Mouse (Mus musculus) lung, embryonic 14.5 days (tissue): ENCODE measurements at regions not wholly inside any gene's neighbourhood (a gene's known extent, or its start where the extent isn't known, plus 50 kb on each side); places are given as distances from the start of the nearest gene placed in this dataset.

Experiments
- ATAC-seq: fragments of 200-750 bp; cut with Nextera tagmentation; 2 replicates; pipeline ENCODE4 v1.8.0; 2017; ENCODE audit warnings: mild to moderate bottlenecking, moderate TSS enrichment, moderate library complexity; ENCODE audit not compliant: insufficient read depth
- DNase-seq: peaks from one replicate; pipeline ENCODE4 v3.0.0-alpha.2; 2015
- H3K27ac ChIP-seq: fragments of 300-500 bp; sonication (generic); 2 replicates; pipeline ENCODE4 v1.5.1; 2014; ENCODE audit warnings: low read depth, mild to moderate bottlenecking, moderate library complexity
- H3K27me3 ChIP-seq: fragments of 300-500 bp; sonication (generic); 2 replicates; pipeline ENCODE4 v1.6.1; 2014; ENCODE audit warnings: low read length, control low read depth; ENCODE audit not compliant: insufficient read depth
- H3K36me3 ChIP-seq: fragments of 300-500 bp; sonication (generic); 2 replicates; pipeline ENCODE4 v1.6.1; 2014; ENCODE audit warnings: control low read depth; ENCODE audit not compliant: insufficient read depth
- H3K4me1 ChIP-seq: fragments of 300-500 bp; sonication (generic); 2 replicates; pipeline ENCODE4 v1.6.1; 2014; ENCODE audit warnings: antibody characterized with exemption, control low read depth; ENCODE audit not compliant: insufficient read depth
- H3K4me2 ChIP-seq: fragments of 300-500 bp; sonication (generic); 2 replicates; pipeline ENCODE4 v1.6.1; 2014; ENCODE audit warnings: mild to moderate bottlenecking
- H3K4me3 ChIP-seq: fragments of 300-500 bp; sonication (generic); 2 replicates; pipeline ENCODE4 v1.5.1; 2014; ENCODE audit warnings: low read depth, low read length
- H3K9ac ChIP-seq: fragments of 300-500 bp; sonication (generic); 2 replicates; pipeline ENCODE4 v1.6.1; 2014
- H3K9me3 ChIP-seq: fragments of 300-500 bp; sonication (generic); 2 replicates; pipeline ENCODE4 v1.6.1; 2016; ENCODE audit warnings: low read depth, low read length, control low read depth
- CTCF ChIP-seq: IDR thresholded peaks from 2 replicates; pipeline ENCODE4 v1.5.1; 2016; ENCODE audit warnings: antibody characterized with exemption, low read depth
- WGBS: fragments of 180-500 bp; shearing (Covaris S2); extraction: QIAGEN DNeasy Blood & Tissue Kit; methylation state at CpG from one replicate; pipeline ENCODE4 v1.1.7; 2014; 5-methylcytosine and 5-hydroxymethylcytosine counted together

DNA sequence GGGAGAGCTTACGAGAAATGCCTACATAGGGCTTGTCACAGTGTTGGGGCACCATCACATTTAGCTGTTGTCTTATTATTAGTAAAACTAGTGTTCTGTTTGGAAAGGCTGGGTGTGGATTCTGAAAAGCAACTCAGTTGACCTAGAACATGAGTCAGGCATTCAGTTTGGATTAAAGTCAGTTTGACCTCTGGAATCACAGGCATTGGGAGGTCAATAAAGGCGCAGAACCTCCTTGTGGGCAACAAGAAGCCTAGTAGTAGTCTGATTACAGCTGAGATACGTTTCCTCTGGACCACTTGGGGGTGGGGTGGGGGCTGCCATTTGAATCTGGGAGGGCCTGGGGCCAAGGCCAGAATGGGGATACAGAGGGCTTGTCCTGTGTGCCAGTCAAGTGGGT is 52.1 kb upstream of the Map3k1 start:
- WGBS = 85% methylated on average over 3 of the region's 3 CpGs
- no peak for ATAC-seq

DNA sequence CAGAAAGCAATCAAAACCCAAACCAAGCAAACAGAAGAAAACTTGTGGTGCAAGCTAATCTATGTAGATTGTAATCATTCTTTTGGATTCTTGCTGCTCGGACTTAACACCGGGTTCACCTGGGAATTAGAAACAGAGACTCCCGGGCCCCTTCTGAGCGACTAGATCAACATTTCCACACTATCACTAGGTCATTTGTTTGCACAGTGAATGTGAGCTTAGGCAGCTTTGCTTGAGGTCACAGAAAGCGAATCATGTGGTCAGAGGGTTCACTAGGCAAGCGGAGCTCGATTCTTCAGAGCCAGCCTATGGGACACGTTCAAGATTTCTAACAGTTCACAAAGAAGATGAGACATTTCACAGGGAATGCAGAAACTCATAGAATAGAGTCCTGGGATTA is 53.5 kb upstream of the Map3k1 start:
- no peak for TF ChIP-seq CTCF
- Histone ChIP-seq H3K9ac (0 out of 2 replicates have a peak overlapping the region, but pooled peaks have one; percentile 9), H3K4me1 (no peaks in the 10 kb centered on the region), H3K27ac (no peak overlapping the region), H3K4me2 (no peak overlapping the region), H3K27me3 (no peaks in the 10 kb centered on the region), H3K4me3 (no peak overlapping the region), H3K9me3 (no peaks in the 10 kb centered on the region), H3K36me3 (no peaks in the 10 kb centered on the region)
- ATAC-seq (no peak), DNase-seq (peak; percentile 12)
- 45% methylated on average over 8 of the region's 8 CpGs for whole genome bisulfite sequencing

More for the DNA sequence above, 52.1 kb upstream of the Map3k1 start:
- DNase-seq = no peak
- Histone ChIP-seq H3K27me3 (no peaks in the 10 kb centered on the region), H3K4me3 (no peak overlapping the region), H3K27ac (no peak overlapping the region), H3K4me1 (peaks cover 2% of the 10 kb centered on the region; the same call in 1 of the 2 replicates), H3K9me3 (no peaks in the 10 kb centered on the region), H3K9ac (no peak overlapping the region), H3K36me3 (no peaks in the 10 kb centered on the region), H3K4me2 (no peak overlapping the region)
- TF ChIP-seq CTCF = no peak

DNA sequence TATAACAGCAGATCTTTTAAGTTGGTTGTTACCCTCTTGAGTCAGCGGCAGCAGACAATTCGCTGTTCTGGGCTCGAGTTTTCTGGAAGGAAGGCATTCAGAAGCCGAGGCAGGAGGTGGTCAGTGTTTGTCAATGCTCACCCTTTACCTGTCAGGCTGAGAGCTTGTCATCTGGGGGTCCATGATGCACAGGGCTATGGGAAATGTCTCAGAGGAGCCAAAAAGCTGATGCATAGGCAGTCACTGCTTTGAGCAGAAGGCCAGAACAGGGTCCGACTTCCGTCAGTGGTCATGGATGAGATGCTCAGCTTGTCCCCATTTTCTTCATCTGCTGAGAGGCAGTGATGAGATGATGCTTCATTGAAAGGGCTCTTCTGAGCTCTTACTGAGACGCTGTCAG is 57.2 kb upstream of the Map3k1 start:
- TF ChIP-seq CTCF = no peak
- ATAC-seq = no peak
- no peak overlapping the region for H3K9ac ChIP-seq
- DNase-seq = no peak
- no peaks in the 10 kb centered on the region for H3K36me3 ChIP-seq
- H3K4me2 ChIP-seq = no peak overlapping the region
- H3K4me1 ChIP-seq = peaks cover 20% of the 10 kb centered on the region
- H3K4me3 ChIP-seq = no peak overlapping the region
- H3K27me3 ChIP-seq = no peaks in the 10 kb centered on the region
- 94% methylated on average over 7 of the region's 7 CpGs for WGBS
- H3K27ac ChIP-seq = no peak overlapping the region
- no peaks in the 10 kb centered on the region for H3K9me3 ChIP-seq

DNA sequence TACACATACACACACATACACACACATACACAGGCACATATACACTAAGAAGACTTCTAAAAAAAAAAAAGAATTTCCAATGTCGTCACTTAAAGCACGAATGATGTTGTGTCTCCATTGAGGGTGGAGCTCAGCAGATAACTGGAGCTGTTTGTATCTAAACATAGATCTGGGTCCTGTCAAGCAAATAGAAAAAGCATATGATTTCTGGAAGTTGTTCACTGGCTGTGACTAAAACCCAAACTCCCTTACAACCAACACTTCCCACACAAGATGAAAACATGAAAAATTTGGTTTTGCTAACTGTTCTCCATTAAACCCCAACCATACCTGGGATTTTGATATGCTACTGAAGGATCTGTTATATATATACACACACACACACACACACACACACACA is 58.5 kb upstream of the Map3k1 start:
- Histone ChIP-seq H3K36me3 (no peaks in the 10 kb centered on the region), H3K9ac (no peak overlapping the region), H3K4me1 (peaks cover 20% of the 10 kb centered on the region), H3K9me3 (no peaks in the 10 kb centered on the region), H3K27ac (peak overlapping the region; percentile 92), H3K4me3 (no peak overlapping the region), H3K4me2 (peak overlapping the region; percentile 60), H3K27me3 (no peaks in the 10 kb centered on the region)
- 82% methylated on average over 2 of the region's 2 CpGs for WGBS
- no peak for ATAC-seq
- TF ChIP-seq CTCF = no peak
- no peak for DNase-seq

DNA sequence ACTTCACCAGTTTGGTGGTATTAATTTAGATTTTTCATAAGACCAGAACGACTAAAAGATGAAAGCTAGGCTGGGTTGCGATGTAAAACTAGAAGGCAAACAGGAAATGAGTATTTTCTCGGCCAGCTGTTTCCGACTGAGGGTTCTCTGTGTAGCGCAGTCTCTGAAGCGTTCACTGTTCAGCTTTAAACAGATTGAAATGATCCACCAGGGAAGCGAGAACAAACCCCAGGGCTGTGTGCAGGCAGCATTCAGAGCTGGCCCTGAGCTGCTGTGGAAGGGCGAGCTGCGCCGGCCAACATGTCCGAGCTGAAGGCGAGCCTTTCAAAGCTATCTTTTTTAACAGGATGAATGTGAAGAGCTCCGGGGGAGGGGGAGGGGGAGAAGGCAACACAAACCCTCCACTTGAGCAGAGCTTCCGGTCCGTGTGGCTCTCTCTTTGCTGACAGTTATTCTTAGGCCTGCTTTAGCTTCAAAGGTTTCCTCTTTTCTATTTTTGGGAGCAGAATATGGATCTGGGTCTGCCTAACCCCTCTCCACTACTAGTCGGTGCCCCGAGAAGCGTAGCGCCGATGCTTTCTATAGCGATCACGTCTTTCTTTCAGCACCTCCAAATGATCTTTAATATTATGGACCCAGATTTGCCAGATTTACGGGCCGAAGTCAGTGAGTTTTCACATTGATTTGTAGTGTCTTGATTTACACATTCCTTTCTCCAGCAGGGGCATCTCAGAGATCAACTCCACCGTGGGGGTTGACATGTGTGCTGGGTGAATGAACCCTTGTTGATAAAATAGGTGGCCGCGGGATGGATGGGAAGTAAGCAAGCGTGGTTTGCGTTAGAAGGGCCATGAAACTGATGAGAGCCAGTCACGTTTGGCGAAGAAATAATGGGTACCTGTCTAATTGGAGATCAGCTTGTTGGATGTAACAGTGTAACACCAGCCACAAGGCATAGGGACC is 59.3 kb upstream of the Map3k1 start:
- peak overlapping the region; percentile 60 for H3K4me2 ChIP-seq
- DNase-seq (peak; percentile 77), ATAC-seq (peak; percentile 80)
- peak overlapping the region; percentile 92 for H3K27ac ChIP-seq
- WGBS = 12% methylated on average over 31 of the region's 31 CpGs
- H3K27me3 ChIP-seq = no peaks in the 10 kb centered on the region
- H3K9ac ChIP-seq = peak overlapping the region; percentile 53
- H3K4me1 ChIP-seq = peaks cover 20% of the 10 kb centered on the region
- H3K9me3 ChIP-seq = no peaks in the 10 kb centered on the region
- H3K4me3 ChIP-seq = peak overlapping the region; percentile 21; the same call in 1 of the 2 replicates
- no peaks in the 10 kb centered on the region for H3K36me3 ChIP-seq
- TF ChIP-seq CTCF = 0 out of 2 replicates have a peak, but pooled peaks have one; percentile 4

DNA sequence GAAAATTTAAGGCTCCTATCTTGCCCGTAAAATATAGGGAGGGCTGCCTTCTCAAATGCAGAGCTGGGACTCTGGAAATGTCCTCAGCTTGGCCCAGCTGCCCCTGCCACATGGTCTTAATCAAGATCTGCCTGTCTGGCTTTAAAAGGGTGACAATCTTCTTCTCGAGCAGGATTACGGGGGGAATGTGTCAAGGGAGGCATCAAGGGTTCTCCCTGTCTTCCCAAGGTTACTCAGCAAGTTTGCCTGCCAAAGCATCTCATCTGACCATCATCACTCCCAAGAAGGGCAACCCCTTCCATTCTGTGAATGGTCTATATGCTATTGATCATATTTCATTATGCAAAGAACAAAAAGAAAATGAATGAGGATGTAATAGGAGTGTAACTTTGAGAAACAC is 60.2 kb upstream of the Map3k1 start:
- Histone ChIP-seq H3K9ac (no peak overlapping the region), H3K4me1 (peaks cover 20% of the 10 kb centered on the region), H3K36me3 (no peaks in the 10 kb centered on the region), H3K4me2 (no peak overlapping the region), H3K9me3 (no peaks in the 10 kb centered on the region), H3K27me3 (no peaks in the 10 kb centered on the region), H3K27ac (no peak overlapping the region), H3K4me3 (no peak overlapping the region)
- DNase-seq (no peak), ATAC-seq (no peak)
- WGBS = 44% methylated on average over 3 of the region's 3 CpGs
- no peak for TF ChIP-seq CTCF

DNA sequence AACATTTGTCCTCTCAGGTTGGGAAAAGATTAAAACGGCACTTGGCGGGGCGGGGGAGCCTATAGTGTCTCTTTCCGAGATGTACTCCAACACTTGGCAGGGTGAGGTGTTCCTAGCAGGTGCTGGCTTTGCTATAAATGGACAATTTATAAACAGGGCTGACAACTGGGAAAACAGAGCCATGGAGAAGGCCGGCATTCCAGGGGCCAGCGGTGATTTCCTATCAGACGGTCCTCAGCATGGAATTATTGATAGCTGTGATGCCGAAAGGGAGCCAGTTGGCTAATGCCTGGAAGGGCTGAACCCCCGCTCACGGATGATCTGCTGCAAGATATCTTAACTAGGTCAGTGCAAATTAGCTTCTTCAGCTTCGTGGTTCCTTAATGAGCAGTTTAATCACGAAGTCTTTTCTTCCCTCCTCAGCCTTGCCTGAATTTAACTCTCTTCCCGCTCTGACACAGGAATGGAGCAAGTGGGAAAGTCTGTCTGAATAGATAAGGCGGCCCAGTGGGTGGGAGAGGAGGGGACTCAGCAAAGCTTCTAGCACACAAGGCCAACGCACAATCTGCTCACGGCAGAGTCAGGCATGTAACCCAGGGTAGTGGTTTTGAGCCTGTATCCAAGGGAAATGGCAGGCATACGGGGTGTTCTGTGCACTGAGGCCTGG is 61.1 kb upstream of the Map3k1 start:
- H3K4me3 ChIP-seq = no peak overlapping the region
- no peaks in the 10 kb centered on the region for H3K36me3 ChIP-seq
- H3K27ac ChIP-seq = no peak overlapping the region
- WGBS = 27% methylated on average over 17 of the region's 17 CpGs
- peak overlapping the region; percentile 25; the same call in 1 of the 2 replicates for H3K4me2 ChIP-seq
- no peaks in the 10 kb centered on the region for H3K9me3 ChIP-seq
- H3K27me3 ChIP-seq = no peaks in the 10 kb centered on the region
- ATAC-seq = no peak
- no peak for TF ChIP-seq CTCF
- DNase-seq = peak; percentile 16
- no peak overlapping the region for H3K9ac ChIP-seq
- peaks cover 20% of the 10 kb centered on the region for H3K4me1 ChIP-seq
